Mouse (Mus musculus) midbrain, postnatal 0 days (tissue): ENCODE measurements around the gene Wnt10b. TPM values are rescaled to one million over a fixed set of nuclear protein-coding genes. Genes with fewer than 3 reads are reported as not detected.

ENCODE experiments used
- ATAC-seq: fragments of 200-750 bp; cut with Nextera tagmentation; 2 replicates; pipeline ENCODE4 v1.8.0; 2017; ENCODE audit warnings: moderate number of reproducible peaks, mild to moderate bottlenecking, moderate TSS enrichment, moderate library complexity; ENCODE audit not compliant: low FRiP score
- DNase-seq: peaks from one replicate; pipeline ENCODE4 v3.0.0-alpha.2; 2015; ENCODE audit warnings: low spot score
- H3K27ac ChIP-seq: fragments of 300-500 bp; sonication (generic); 2 replicates; pipeline ENCODE4 v1.5.1; 2014; ENCODE audit warnings: low read depth, mild to moderate bottlenecking, low read length, mixed read lengths
- H3K27me3 ChIP-seq: fragments of 300-500 bp; sonication (generic); 2 replicates; pipeline ENCODE4 v1.6.1; 2014; ENCODE audit warnings: low read length, control low read depth, mixed read lengths; ENCODE audit not compliant: insufficient read depth
- H3K36me3 ChIP-seq: fragments of 300-500 bp; sonication (generic); 2 replicates; pipeline ENCODE4 v1.6.1; 2014; ENCODE audit warnings: low read length, control low read depth, mixed read lengths; ENCODE audit not compliant: insufficient read depth
- H3K4me1 ChIP-seq: fragments of 300-500 bp; sonication (generic); 2 replicates; pipeline ENCODE4 v1.6.1; 2014; ENCODE audit warnings: mild to moderate bottlenecking, control low read depth, antibody characterized with exemption, low read length, mixed read lengths; ENCODE audit not compliant: insufficient read depth
- H3K4me2 ChIP-seq: fragments of 300-500 bp; sonication (generic); 2 replicates; pipeline ENCODE4 v1.6.1; 2014; ENCODE audit warnings: low read depth, mild to moderate bottlenecking, low read length, mixed read lengths; ENCODE audit not compliant: poor library complexity, severe bottlenecking
- H3K4me3 ChIP-seq: fragments of 300-500 bp; sonication (generic); 2 replicates; pipeline ENCODE4 v1.5.1; 2014; ENCODE audit warnings: low read depth, mild to moderate bottlenecking, low read length, moderate library complexity
- H3K9ac ChIP-seq: fragments of 300-500 bp; sonication (generic); replicated peaks from 2 replicates; pipeline ENCODE4 v1.6.1; 2014; ENCODE audit warnings: mild to moderate bottlenecking, low read length, moderate library complexity, mixed read lengths; ENCODE audit not compliant: poor library complexity, severe bottlenecking
- H3K9me3 ChIP-seq: fragments of 300-500 bp; sonication (generic); 2 replicates; pipeline ENCODE4 v1.6.1; 2016; ENCODE audit warnings: low read length, control low read depth
- CTCF ChIP-seq: IDR thresholded peaks from 2 replicates; pipeline ENCODE4 v1.5.1; 2016; ENCODE audit warnings: antibody characterized with exemption, mild to moderate bottlenecking
- WGBS: fragments of 180-500 bp; shearing (Covaris S2); extraction: QIAGEN DNeasy Blood & Tissue Kit; methylation state at CpG from one replicate; pipeline ENCODE4 v1.1.7; 2014; 5-methylcytosine and 5-hydroxymethylcytosine counted together
- polyA plus RNA-seq: library from polyadenylated mRNA; unstranded; fragments of >200 nt; fragmentation: Nextera tagmentation; extraction: Ambion mirVana; gene quantifications from 2 replicates; pipeline ENCODE4 v1.2.1, GENCODE M21; 2015
- total RNA-seq: library from RNA; depleted of rRNA; stranded (reverse); fragments of >200 nt; gene quantifications from 2 replicates; pipeline ENCODE4 v1.2.3, GENCODE M21; 2014

Gene Wnt10b
- total and polyA plus RNA-seq, 2 experiments from 2014 or later: 1.5 TPM; not detected in 1

DNA sequence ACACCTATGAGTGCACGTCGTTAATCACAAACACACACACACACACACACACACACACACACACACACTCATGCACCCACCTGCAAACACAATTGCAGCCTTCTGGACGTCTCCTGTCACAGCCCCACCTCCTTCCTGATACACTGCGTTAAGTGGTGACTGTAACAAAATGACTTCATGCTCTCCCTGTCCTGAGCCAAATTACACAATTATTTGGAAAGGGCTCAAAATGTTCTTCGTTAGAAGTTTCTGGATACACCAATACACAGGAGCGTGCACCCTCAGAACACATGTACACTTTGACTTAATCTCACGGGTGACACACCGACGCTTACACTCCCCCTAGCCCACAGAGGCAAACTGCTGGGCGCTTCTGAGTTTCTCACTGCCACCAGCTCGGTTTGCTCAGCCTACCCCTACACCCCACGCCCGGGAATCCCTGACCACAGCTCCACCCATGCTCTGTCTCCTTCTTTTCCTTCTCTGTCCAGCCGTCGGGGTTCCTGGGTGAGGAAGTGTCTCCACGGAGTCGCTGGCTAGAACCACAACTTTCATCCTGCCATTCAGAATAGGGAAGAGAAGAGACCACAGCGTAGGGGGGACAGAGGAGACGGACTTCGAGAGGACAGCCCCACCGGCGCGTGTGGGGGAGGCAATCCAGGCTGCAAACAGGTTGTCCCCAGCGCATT, 11.2 kb upstream of the Wnt10b start:
- ATAC-seq (no peak), DNase-seq (no peak)
- Histone ChIP-seq H3K36me3 (no peaks in the 10 kb centered on the region), H3K9me3 (no peaks in the 10 kb centered on the region), H3K27me3 (peaks cover 61% of the 10 kb centered on the region), H3K27ac (no peak overlapping the region), H3K4me1 (no peaks in the 10 kb centered on the region; the same call in 1 of the 2 replicates), H3K4me3 (no peak overlapping the region), H3K9ac (no peak overlapping the region), H3K4me2 (no peak overlapping the region)
- TF ChIP-seq CTCF: no peak
- 11% methylated on average over 24 of the region's 24 CpGs for WGBS

DNA sequence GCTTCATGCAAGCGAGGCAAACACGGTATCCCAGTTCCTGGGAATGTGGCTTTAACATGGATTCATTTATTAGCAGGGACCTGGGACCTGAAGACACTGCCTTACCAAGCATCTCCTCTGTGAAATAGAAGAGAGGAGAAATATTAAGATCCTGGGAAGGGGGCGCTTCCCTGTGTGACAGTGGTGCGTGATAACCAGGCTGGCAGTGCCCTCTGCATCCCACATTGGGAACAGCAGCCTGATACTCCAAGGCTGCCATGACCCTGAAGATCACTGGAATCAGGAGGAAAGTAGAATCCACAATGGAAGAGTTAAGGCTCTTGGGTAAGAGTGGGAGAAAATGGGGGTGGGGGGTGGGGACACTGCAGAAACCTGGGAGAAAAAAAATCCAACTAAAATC, 10.0 kb upstream of the Wnt10b start:
- Histone ChIP-seq H3K9me3 (no peaks in the 10 kb centered on the region), H3K9ac (no peak overlapping the region), H3K4me1 (no peaks in the 10 kb centered on the region; the same call in 1 of the 2 replicates), H3K4me3 (no peak overlapping the region), H3K4me2 (no peak overlapping the region), H3K27ac (no peak overlapping the region), H3K27me3 (peaks cover 49% of the 10 kb centered on the region), H3K36me3 (no peaks in the 10 kb centered on the region)
- peak; percentile 87 for TF ChIP-seq CTCF
- ATAC-seq (0 out of 2 replicates have a peak, but pooled peaks have one; percentile 31), DNase-seq (peak; percentile 76)
- 39% methylated on average over 4 of the region's 4 CpGs for WGBS

DNA sequence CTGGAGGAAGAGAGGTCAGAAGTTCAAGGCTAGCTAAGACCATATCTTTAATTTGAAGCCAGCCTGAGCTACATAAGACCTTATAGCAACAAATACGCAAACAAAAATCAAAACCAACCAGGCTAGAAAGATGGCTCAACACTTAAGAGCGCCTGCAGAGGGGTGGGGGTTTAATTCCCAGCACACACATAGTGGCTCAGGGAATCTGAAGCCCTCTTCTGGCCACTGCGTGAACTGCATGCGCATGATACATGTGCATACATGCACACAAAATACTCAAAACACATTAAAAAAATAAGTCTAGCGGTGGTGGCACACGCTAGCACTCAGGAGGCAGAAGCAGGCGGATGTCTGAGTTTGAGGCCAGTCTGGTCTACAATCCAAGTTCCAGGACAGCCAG, 7.8 kb upstream of the Wnt10b start:
- Histone ChIP-seq H3K27me3 (peaks cover 39% of the 10 kb centered on the region), H3K36me3 (no peaks in the 10 kb centered on the region), H3K27ac (no peak overlapping the region), H3K9ac (no peak overlapping the region), H3K4me1 (no peaks in the 10 kb centered on the region), H3K4me2 (no peak overlapping the region), H3K4me3 (no peak overlapping the region), H3K9me3 (no peaks in the 10 kb centered on the region)
- WGBS: 51% methylated on average over 7 of the region's 7 CpGs
- ATAC-seq (no peak), DNase-seq (no peak)
- TF ChIP-seq CTCF: peak; percentile 66

- no peak for DNase-seq
- 32% methylated on average over 6 of the region's 6 CpGs for WGBS
Measured at GRCm38 (mm10) chr15:98781166-98781565, 3.2 kb upstream of the Wnt10b start.

DNA sequence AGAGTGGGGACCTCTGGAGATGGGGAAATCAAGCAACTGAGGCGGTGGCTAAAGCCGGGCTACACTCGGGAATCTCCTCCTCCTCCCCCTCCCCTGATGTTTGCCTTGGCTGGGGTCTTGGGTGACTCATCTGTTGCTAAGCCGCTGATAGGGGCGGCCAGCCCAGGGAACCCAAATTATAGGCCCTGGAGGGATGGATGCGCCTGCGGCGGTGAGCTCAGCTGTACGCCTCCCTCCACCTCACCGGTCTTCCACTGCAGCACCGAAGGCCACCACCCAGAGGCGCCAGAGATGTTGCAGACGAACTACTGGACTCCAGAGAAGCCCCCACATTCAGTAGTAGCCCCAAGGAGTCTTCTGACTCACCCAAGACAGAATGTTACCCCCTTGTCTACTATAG, 2.6 kb upstream of the Wnt10b start:
- H3K4me1 ChIP-seq: peaks cover 3% of the 10 kb centered on the region; the same call in 1 of the 2 replicates
- no peak overlapping the region for H3K4me2 ChIP-seq
- H3K9me3 ChIP-seq: no peaks in the 10 kb centered on the region
- peak; percentile 36 for TF ChIP-seq CTCF
- DNase-seq: no peak
- no peak overlapping the region for H3K27ac ChIP-seq
- 5% methylated on average over 13 of the region's 13 CpGs for WGBS
- H3K36me3 ChIP-seq: no peaks in the 10 kb centered on the region
- no peak overlapping the region for H3K4me3 ChIP-seq
- H3K9ac ChIP-seq: no peak overlapping the region
- no peak for ATAC-seq
- H3K27me3 ChIP-seq: peaks cover 61% of the 10 kb centered on the region

More at GRCm38 (mm10) chr15:98781166-98781565, 3.2 kb upstream of the Wnt10b start:
- ATAC-seq: no peak
- H3K36me3 ChIP-seq: no peaks in the 10 kb centered on the region
- no peaks in the 10 kb centered on the region for H3K9me3 ChIP-seq
- no peak overlapping the region for H3K9ac ChIP-seq
- H3K4me1 ChIP-seq: peaks cover 3% of the 10 kb centered on the region; the same call in 1 of the 2 replicates
- no peak overlapping the region for H3K4me2 ChIP-seq
- peaks cover 56% of the 10 kb centered on the region for H3K27me3 ChIP-seq
- peak; percentile 23; the same call in 1 of the 2 replicates for TF ChIP-seq CTCF
- H3K27ac ChIP-seq: no peak overlapping the region
- no peak overlapping the region for H3K4me3 ChIP-seq

- WGBS: 7% methylated on average over 8 of the region's 8 CpGs
- H3K9me3 ChIP-seq: no peaks in the 10 kb centered on the region
- H3K36me3 ChIP-seq: no peaks in the 10 kb centered on the region
- H3K27me3 ChIP-seq: peaks cover 66% of the 10 kb centered on the region
- DNase-seq (no peak), ATAC-seq (no peak)
- no peak overlapping the region for H3K4me3 ChIP-seq
- no peak overlapping the region for H3K9ac ChIP-seq
- no peak for TF ChIP-seq CTCF
- H3K4me1 ChIP-seq: peaks cover 3% of the 10 kb centered on the region; the same call in 1 of the 2 replicates
- no peak overlapping the region for H3K4me2 ChIP-seq
- H3K27ac ChIP-seq: no peak overlapping the region
Measured at GRCm38 (mm10) chr15:98780075-98780474, 2.1 kb upstream of the Wnt10b start.
